Mouse (Mus musculus) cerebellum, adult 18-20 months (tissue): ENCODE results near the gene Ankrd61.

Experiments
- DNase-seq, 2 experiments: peaks; one replicate each; pipeline ENCODE4 v3.0.0; 2021

The Ankrd61 gene

GRCm38 (mm10) chr5:143892255-143892886 is 5.1 kb downstream of the Ankrd61 start:
- DNase-seq, result no peak

GRCm38 (mm10) chr5:143890741-143891140 is 6.7 kb downstream of the Ankrd61 start:
- no peak for DNase-seq

- DNase-seq, result no peak
Measured at GRCm38 (mm10) chr5:143885274-143885673, 12.2 kb downstream of the Ankrd61 start.

- DNase-seq, result no peak
Measured at GRCm38 (mm10) chr5:143874571-143874970, 22.9 kb downstream of the Ankrd61 start.

- DNase-seq, result no peak
Measured at GRCm38 (mm10) chr5:143871547-143872169, 25.8 kb downstream of the Ankrd61 start.
